Mouse (Mus musculus) forebrain, embryonic 12.5 days (tissue): ENCODE results near the gene Cntrob. TPM values are rescaled to one million over a fixed set of nuclear protein-coding genes. Genes with fewer than 3 reads are reported as not detected.

ENCODE experiments used
- ATAC-seq: fragments of 200-750 bp; cut with Nextera tagmentation; 2 replicates; pipeline ENCODE4 v1.8.0; 2017; ENCODE audit warnings: moderate TSS enrichment; ENCODE audit not compliant: low FRiP score
- H3K27ac ChIP-seq: fragments of 300-500 bp; sonication (generic); 2 replicates; pipeline ENCODE4 v1.5.1; 2016; ENCODE audit warnings: mild to moderate bottlenecking
- H3K27me3 ChIP-seq: fragments of 300-500 bp; sonication (generic); 2 replicates; pipeline ENCODE4 v1.6.1; 2016; ENCODE audit warnings: mild to moderate bottlenecking
- H3K36me3 ChIP-seq: fragments of 300-500 bp; sonication (generic); replicated peaks from 2 replicates; pipeline ENCODE4 v1.6.1; 2016; ENCODE audit warnings: mild to moderate bottlenecking
- H3K4me1 ChIP-seq: fragments of 300-500 bp; sonication (generic); 2 replicates; pipeline ENCODE4 v1.6.1; 2016
- H3K4me2 ChIP-seq: fragments of 300-500 bp; sonication (generic); 2 replicates; pipeline ENCODE4 v1.6.1; 2016; ENCODE audit warnings: mild to moderate bottlenecking, moderate library complexity
- H3K4me3 ChIP-seq: fragments of 300-500 bp; sonication (generic); replicated peaks from 2 replicates; pipeline ENCODE4 v1.5.1; 2016; ENCODE audit warnings: mild to moderate bottlenecking
- H3K9ac ChIP-seq: fragments of 300-500 bp; sonication (generic); 2 replicates; pipeline ENCODE4 v1.6.1; 2016; ENCODE audit warnings: mild to moderate bottlenecking
- H3K9me3 ChIP-seq: fragments of 300-500 bp; sonication (generic); 2 replicates; pipeline ENCODE4 v1.6.1; 2016
- WGBS: fragments of 180-500 bp; shearing (Covaris S2); methylation state at CpG from one replicate; pipeline ENCODE4 v1.1.7; 2016; 5-methylcytosine and 5-hydroxymethylcytosine counted together
- polyA plus RNA-seq: library from polyadenylated mRNA; unstranded; fragments of >200 nt; fragmentation: Nextera tagmentation; extraction: Ambion mirVana; gene quantifications from 2 replicates; pipeline ENCODE4 v1.2.1, GENCODE M21; 2016

The Cntrob gene
- polyA plus RNA-seq, 1 experiment from 2014 or later, result 49.0 TPM

GRCm38 (mm10) chr11:69332713-69333253 is 9.2 kb upstream of the Cntrob start:
- WGBS, result 42% methylated on average over 8 of the region's 8 CpGs

GRCm38 (mm10) chr11:69331929-69332405 is 8.4 kb upstream of the Cntrob start:
- peak overlapping the region; percentile 62 for H3K27ac ChIP-seq
- peak; percentile 80 for ATAC-seq
- WGBS, result under 1% methylated on average over 24 of the region's 24 CpGs

More at GRCm38 (mm10) chr11:69332713-69333253, 9.2 kb upstream of the Cntrob start:
- Histone ChIP-seq H3K9ac (peak overlapping the region; percentile 64; the same call in 1 of the 2 replicates), H3K36me3 (no peaks in the 10 kb centered on the region), H3K4me2 (no peak overlapping the region; the same call in 1 of the 2 replicates), H3K27ac (peak overlapping the region; percentile 62), H3K4me3 (no peak overlapping the region), H3K27me3 (peaks cover 35% of the 10 kb centered on the region), H3K9me3 (0 out of 2 replicates have a peak, but pooled peaks cover 4% of the 10 kb centered on the region), H3K4me1 (peaks cover 18% of the 10 kb centered on the region)
- no peak for ATAC-seq

GRCm38 (mm10) chr11:69331152-69331551 is 7.6 kb upstream of the Cntrob start:
- Histone ChIP-seq H3K27ac (no peak overlapping the region), H3K9ac (no peak overlapping the region), H3K4me2 (peak overlapping the region; percentile 64; the same call in 1 of the 2 replicates), H3K9me3 (no peaks in the 10 kb centered on the region), H3K4me3 (peak overlapping the region; percentile 43; the same call in 1 of the 2 replicates), H3K27me3 (peaks cover 50% of the 10 kb centered on the region), H3K4me1 (peaks cover 30% of the 10 kb centered on the region), H3K36me3 (no peaks in the 10 kb centered on the region)
- 89% methylated on average over 6 of the region's 6 CpGs for WGBS
- no peak for ATAC-seq

More at GRCm38 (mm10) chr11:69331929-69332405, 8.4 kb upstream of the Cntrob start:
- Histone ChIP-seq H3K4me2 (peak overlapping the region; percentile 64), H3K9ac (peak overlapping the region; percentile 64), H3K4me3 (peak overlapping the region; percentile 43), H3K36me3 (no peaks in the 10 kb centered on the region), H3K9me3 (no peaks in the 10 kb centered on the region), H3K27me3 (peaks cover 43% of the 10 kb centered on the region), H3K4me1 (peaks cover 22% of the 10 kb centered on the region)

- Histone ChIP-seq H3K9me3 (no peaks in the 10 kb centered on the region), H3K4me3 (no peak overlapping the region), H3K4me1 (peaks cover 48% of the 10 kb centered on the region), H3K9ac (no peak overlapping the region), H3K27ac (no peak overlapping the region), H3K36me3 (no peaks in the 10 kb centered on the region), H3K27me3 (peaks cover 50% of the 10 kb centered on the region), H3K4me2 (no peak overlapping the region)
- WGBS, result 92% methylated on average over 6 of the region's 6 CpGs
- ATAC-seq, result no peak
Observed at GRCm38 (mm10) chr11:69328517-69328916, 4.9 kb upstream of the Cntrob start.

GRCm38 (mm10) chr11:69327648-69328047 is 4.1 kb upstream of the Cntrob start:
- Histone ChIP-seq H3K4me1 (peaks cover 50% of the 10 kb centered on the region), H3K27ac (no peak overlapping the region), H3K4me2 (no peak overlapping the region), H3K36me3 (no peaks in the 10 kb centered on the region), H3K9me3 (no peaks in the 10 kb centered on the region), H3K27me3 (peaks cover 50% of the 10 kb centered on the region), H3K9ac (no peak overlapping the region), H3K4me3 (no peak overlapping the region)
- ATAC-seq, result no peak
- 56% methylated on average over 6 of the region's 6 CpGs for whole genome bisulfite sequencing

DNA sequence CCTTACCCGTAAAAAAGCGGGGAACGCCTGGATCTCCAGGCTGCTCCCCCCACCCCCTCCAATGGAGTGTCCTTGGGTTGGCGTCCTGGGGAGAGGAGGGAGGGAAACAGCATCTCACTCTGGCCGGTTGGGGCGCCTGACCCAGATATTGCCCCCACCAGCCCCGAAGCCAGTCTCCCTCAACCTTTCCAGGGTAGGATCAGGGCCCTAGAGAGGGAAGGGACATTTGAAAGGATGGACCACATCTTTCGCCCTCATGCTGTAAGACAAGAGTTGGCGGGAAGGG is 3.5 kb upstream of the Cntrob start:
- WGBS, result 13% methylated on average over 9 of the region's 9 CpGs
- Histone ChIP-seq H3K27me3 (peaks cover 50% of the 10 kb centered on the region), H3K9ac (0 out of 2 replicates have a peak overlapping the region, but pooled peaks have one; percentile 75), H3K9me3 (no peaks in the 10 kb centered on the region), H3K4me1 (peaks cover 50% of the 10 kb centered on the region), H3K36me3 (no peaks in the 10 kb centered on the region), H3K4me3 (peak overlapping the region; percentile 55; the same call in 1 of the 2 replicates), H3K27ac (no peak overlapping the region), H3K4me2 (peak overlapping the region; percentile 95)
- no peak for ATAC-seq

DNA sequence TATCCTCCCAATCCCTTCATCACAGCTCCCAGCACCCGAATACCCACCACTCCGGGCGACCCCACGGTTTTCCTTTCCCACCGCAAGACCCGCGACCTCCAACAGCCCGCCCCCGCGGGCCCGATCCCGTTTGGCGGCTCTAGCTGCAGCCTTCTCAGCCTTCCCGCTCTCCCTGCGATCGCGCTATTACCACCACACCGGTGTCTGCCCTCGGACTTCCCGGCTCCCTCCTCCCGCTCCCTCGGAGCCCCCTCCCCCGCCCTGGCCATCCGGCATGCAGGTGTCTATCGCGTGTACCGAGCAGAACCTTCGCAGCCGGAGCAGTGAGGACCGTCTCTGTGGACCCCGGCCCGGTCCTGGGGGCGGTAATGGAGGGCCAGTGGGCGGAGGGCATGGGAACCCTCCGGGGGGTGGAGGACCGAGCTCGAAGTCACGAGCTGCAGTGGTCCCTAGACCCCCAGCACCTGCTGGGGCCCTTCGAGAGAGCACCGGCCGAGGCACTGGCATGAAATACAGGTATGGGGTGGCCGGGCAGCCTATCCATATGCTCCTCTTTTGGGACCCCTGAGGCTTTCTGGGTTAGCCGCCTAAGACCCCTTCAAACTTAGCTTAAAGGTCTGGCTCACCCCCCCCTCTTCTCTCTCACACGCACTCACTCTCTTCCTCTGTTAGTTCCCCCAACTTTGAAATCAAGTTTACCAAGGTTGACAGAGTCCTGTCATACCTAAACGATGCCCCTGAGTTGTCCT is 3.0 kb upstream of the Cntrob start:
- WGBS, result 2% methylated on average over 44 of the region's 45 CpGs
- Histone ChIP-seq H3K36me3 (no peaks in the 10 kb centered on the region), H3K9ac (peak overlapping the region; percentile 75), H3K4me3 (peak overlapping the region; percentile 55), H3K4me1 (peaks cover 51% of the 10 kb centered on the region), H3K27me3 (peaks cover 50% of the 10 kb centered on the region), H3K9me3 (no peaks in the 10 kb centered on the region), H3K27ac (peak overlapping the region; percentile 33; the same call in 1 of the 2 replicates), H3K4me2 (peak overlapping the region; percentile 95)
- peak; percentile 16; the same call in 1 of the 2 replicates for ATAC-seq

DNA sequence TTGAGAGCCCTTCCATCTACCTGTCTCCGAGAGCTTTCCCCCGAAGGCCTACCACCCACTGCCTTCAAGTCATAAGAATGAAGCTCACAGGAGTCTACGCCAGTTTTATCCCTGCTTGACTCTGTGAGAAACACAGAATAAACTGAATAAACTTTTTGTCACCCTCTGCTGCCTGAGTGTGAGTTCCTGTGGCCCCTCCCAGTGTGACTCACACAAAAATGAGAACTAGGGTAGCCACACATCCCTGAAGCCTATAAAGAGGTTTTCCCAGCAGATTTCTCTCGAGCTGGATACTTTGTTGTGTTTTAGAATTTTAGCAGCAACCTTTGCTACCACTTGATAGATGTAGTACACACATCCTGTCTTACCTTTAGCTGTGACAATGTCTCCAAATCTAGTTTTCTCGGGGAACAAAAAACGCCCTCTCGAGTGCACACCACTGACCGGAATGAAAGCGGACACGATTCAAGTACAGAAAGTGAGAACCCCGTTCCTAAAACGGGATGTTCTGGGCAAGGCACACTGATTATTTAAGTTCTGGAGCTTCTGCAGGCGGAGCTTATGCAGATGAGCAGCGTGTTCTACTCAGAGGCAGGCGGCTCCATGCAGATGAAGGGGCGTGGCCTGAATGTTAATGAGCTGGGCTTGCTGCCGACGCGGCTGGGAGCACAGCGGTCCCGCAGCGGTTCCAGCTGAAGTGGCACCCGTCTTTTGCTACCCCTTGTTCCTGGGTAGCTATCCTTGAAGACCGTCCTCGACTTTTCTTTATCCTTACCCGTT is 2.2 kb upstream of the Cntrob start, which contains the start of gene Kcnab3:
Gene Kcnab3 (plus strand): TSS at position 631 of the 780 bp plus-strand sequence.
- Histone ChIP-seq H3K36me3 (no peaks in the 10 kb centered on the region; the same call in 1 of the 2 replicates), H3K9ac (peak within 1 kb of the TSS; percentile 75), H3K27me3 (peaks cover 42% of the 10 kb centered on the region), H3K27ac (peak within 1 kb of the TSS; percentile 33; the same call in 1 of the 2 replicates), H3K4me2 (peak within 1 kb of the TSS; percentile 95), H3K4me3 (peak within 1 kb of the TSS; percentile 55), H3K4me1 (peaks cover 51% of the 10 kb centered on the region), H3K9me3 (no peaks in the 10 kb centered on the region)
- peak; percentile 62; the same call in 1 of the 2 replicates for ATAC-seq
- WGBS, result 11% methylated on average over 26 of the region's 26 CpGs

GRCm38 (mm10) chr11:69324749-69325148 is 1.2 kb upstream of the Cntrob start:
- no peak for ATAC-seq
- Histone ChIP-seq H3K36me3 (peaks cover 10% of the 10 kb centered on the region), H3K27ac (no peak overlapping the region), H3K4me2 (peak overlapping the region; percentile 79), H3K27me3 (peaks cover 34% of the 10 kb centered on the region), H3K9ac (0 out of 2 replicates have a peak overlapping the region, but pooled peaks have one; percentile 67), H3K4me1 (peaks cover 51% of the 10 kb centered on the region), H3K9me3 (no peaks in the 10 kb centered on the region), H3K4me3 (peak overlapping the region; percentile 62)
- WGBS, result 83% methylated on average over 6 of the region's 6 CpGs

DNA sequence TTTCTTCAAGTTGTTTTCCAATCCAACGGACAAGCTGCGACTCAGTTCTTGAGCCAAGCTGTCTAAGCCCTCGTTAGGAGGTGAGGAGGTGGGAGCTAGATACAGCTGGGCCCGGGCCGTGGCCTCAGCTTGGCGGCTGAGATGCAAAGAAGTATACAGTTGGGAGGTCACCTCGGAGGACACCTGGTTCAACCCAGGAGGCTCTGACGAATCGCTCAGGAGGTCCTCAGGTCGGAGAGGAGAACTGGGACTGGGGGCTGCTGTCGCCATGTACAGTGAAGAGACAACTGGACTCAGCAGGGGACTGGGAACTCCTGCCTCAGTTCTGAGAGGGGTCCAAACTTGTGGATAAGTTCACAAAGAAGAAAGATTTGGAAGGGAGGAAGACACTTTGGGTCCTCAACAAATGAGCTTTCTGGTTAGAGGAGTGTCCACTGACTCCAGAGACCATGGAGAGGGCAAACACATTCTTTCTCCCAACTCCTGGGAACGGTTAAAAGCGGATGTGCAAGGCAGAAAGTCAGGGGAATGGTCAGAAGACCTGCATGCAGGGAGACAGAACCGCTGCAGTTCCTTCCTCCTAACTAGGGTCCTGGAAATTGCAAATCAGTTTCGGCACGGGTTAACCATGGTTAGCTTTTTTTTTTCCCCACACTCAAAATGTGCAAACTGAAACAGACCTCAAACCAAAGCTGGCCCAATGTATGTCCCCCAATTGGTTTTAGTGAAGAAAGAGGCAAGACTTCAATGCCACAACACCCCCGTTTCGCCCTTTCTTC is 693 bp downstream of the Cntrob start:
- WGBS, result 15% methylated on average over 18 of the region's 18 CpGs
- H3K27ac ChIP-seq, result peak overlapping the region; percentile 91
- H3K27me3 ChIP-seq, result peaks cover 16% of the 10 kb centered on the region
- peak overlapping the region; percentile 85 for H3K9ac ChIP-seq
- H3K9me3 ChIP-seq, result no peaks in the 10 kb centered on the region
- H3K4me1 ChIP-seq, result peaks cover 51% of the 10 kb centered on the region
- peak overlapping the region; percentile 79 for H3K4me2 ChIP-seq
- H3K36me3 ChIP-seq, result peaks cover 28% of the 10 kb centered on the region
- H3K4me3 ChIP-seq, result peak overlapping the region; percentile 62
- no peak for ATAC-seq

- WGBS, result 59% methylated on average over 6 of the region's 6 CpGs
- Histone ChIP-seq H3K4me2 (peak overlapping the region; percentile 79), H3K9ac (peak overlapping the region; percentile 85), H3K4me1 (peaks cover 48% of the 10 kb centered on the region), H3K36me3 (peaks cover 36% of the 10 kb centered on the region), H3K27ac (0 out of 2 replicates have a peak overlapping the region, but pooled peaks have one; percentile 1), H3K27me3 (peaks cover 7% of the 10 kb centered on the region), H3K9me3 (no peaks in the 10 kb centered on the region), H3K4me3 (peak overlapping the region; percentile 62)
- no peak for ATAC-seq
Observed at GRCm38 (mm10) chr11:69322010-69322409, 1.6 kb downstream of the Cntrob start.
